Mouse (Mus musculus): ENCODE measurements around the gene Mrpl43. TPM values are rescaled to one million over a fixed set of nuclear protein-coding genes. Genes with fewer than 3 reads are reported as not detected.

Gene Mrpl43
- polyA plus RNA-seq, 1 experiment = 32.5 TPM

- Histone ChIP-seq H3K4me3 (ENCODE audit: low read depth, low read length) (no peak overlapping the region), H3K9me3 (replicated peaks; ENCODE audit: control insufficient read depth, insufficient read depth, low read length, poor library complexity, severe bottlenecking) (no peaks in the 10 kb centered on the region), H3K27ac (ENCODE audit: insufficient read depth, low read length) (no peak overlapping the region), H3K36me3 (ENCODE audit: control insufficient read depth, insufficient read depth, low read length, poor library complexity, severe bottlenecking) (peaks cover 61% of the 10 kb centered on the region), H3K9ac (ENCODE audit: low read depth, poor library complexity, severe bottlenecking) (no peak overlapping the region), H3K4me1 (ENCODE audit: control insufficient read depth, insufficient read depth, low read length) (no peaks in the 10 kb centered on the region), H3K27me3 (ENCODE audit: control insufficient read depth, insufficient read depth, low read length, poor library complexity, severe bottlenecking) (no peaks in the 10 kb centered on the region)
- TF ChIP-seq EP300 (IDR thresholded peaks at IDR 0.05; ENCODE audit: insufficient read depth, low read depth, low read length) = no peak
- TF ChIP-seq CTCF (IDR thresholded peaks at IDR 0.05; ENCODE audit: low read depth, low read length) = no peak
- TF ChIP-seq POLR2A (IDR thresholded peaks at IDR 0.05; ENCODE audit: insufficient read depth, low read length) = no peak
These were observed 37.9 kb downstream of the Mrpl43 start for GRCm38 (mm10) chr19:44968329-44968728.

- Histone ChIP-seq H3K36me3 (ENCODE audit: control insufficient read depth, insufficient read depth, low read length, poor library complexity, severe bottlenecking) (peaks cover 56% of the 10 kb centered on the region), H3K4me3 (ENCODE audit: low read depth, low read length) (no peak overlapping the region), H3K9me3 (replicated peaks; ENCODE audit: control insufficient read depth, insufficient read depth, low read length, poor library complexity, severe bottlenecking) (no peaks in the 10 kb centered on the region), H3K4me1 (ENCODE audit: control insufficient read depth, insufficient read depth, low read length) (no peaks in the 10 kb centered on the region), H3K27me3 (ENCODE audit: control insufficient read depth, insufficient read depth, low read length, poor library complexity, severe bottlenecking) (no peaks in the 10 kb centered on the region), H3K9ac (ENCODE audit: low read depth, poor library complexity, severe bottlenecking) (no peak overlapping the region), H3K27ac (ENCODE audit: insufficient read depth, low read length) (no peak overlapping the region)
- TF ChIP-seq POLR2A (IDR thresholded peaks at IDR 0.05; ENCODE audit: insufficient read depth, low read length) (no peak), EP300 (IDR thresholded peaks at IDR 0.05; ENCODE audit: insufficient read depth, low read depth, low read length) (no peak), CTCF (IDR thresholded peaks at IDR 0.05; ENCODE audit: low read depth, low read length) (no peak)
These were observed 40.3 kb downstream of the Mrpl43 start for GRCm38 (mm10) chr19:44965978-44966377.

GRCm38 (mm10) chr19:44959633-44960032 lies 46.6 kb downstream of the Mrpl43 start:
- H3K9ac ChIP-seq (ENCODE audit: low read depth, poor library complexity, severe bottlenecking) = no peak overlapping the region
- no peak overlapping the region for H3K27ac ChIP-seq (ENCODE audit: insufficient read depth, low read length)
- H3K36me3 ChIP-seq (ENCODE audit: control insufficient read depth, insufficient read depth, low read length, poor library complexity, severe bottlenecking) = peaks cover 56% of the 10 kb centered on the region
- no peaks in the 10 kb centered on the region for H3K27me3 ChIP-seq (ENCODE audit: control insufficient read depth, insufficient read depth, low read length, poor library complexity, severe bottlenecking)
- no peak overlapping the region for H3K4me3 ChIP-seq (ENCODE audit: low read depth, low read length)
- no peak for TF ChIP-seq EP300 (IDR thresholded peaks at IDR 0.05; ENCODE audit: insufficient read depth, low read depth, low read length)
- no peak for TF ChIP-seq CTCF (IDR thresholded peaks at IDR 0.05; ENCODE audit: low read depth, low read length)
- TF ChIP-seq POLR2A (IDR thresholded peaks at IDR 0.05; ENCODE audit: insufficient read depth, low read length) = no peak
- no peaks in the 10 kb centered on the region for H3K9me3 ChIP-seq (replicated peaks; ENCODE audit: control insufficient read depth, insufficient read depth, low read length, poor library complexity, severe bottlenecking)
- H3K4me1 ChIP-seq (ENCODE audit: control insufficient read depth, insufficient read depth, low read length) = peaks cover 1% of the 10 kb centered on the region

Other genes with a start within 250 kb of the Mrpl43 start
- gene Slf2, start 75.3 kb downstream of the Mrpl43 start, polyA plus RNA-seq (2011; ENCODE audit: insufficient read depth, insufficient read length, low read depth, missing spikeins) = 53.1 and 57.2 TPM in 2 replicates
- 15.7 and 24.6 TPM in 2 replicates for gene Sema4g, start 17.3 kb downstream of the Mrpl43 start, polyA plus RNA-seq (2011; ENCODE audit: insufficient read depth, insufficient read length, low read depth, missing spikeins)
- gene Twnk, start 779 bp downstream of the Mrpl43 start, polyA plus RNA-seq (2011; ENCODE audit: insufficient read depth, insufficient read length, low read depth, missing spikeins) = 23.2 and 24.5 TPM in 2 replicates
- gene Lzts2, start 8.0 kb upstream of the Mrpl43 start, polyA plus RNA-seq (2011; ENCODE audit: insufficient read depth, insufficient read length, low read depth, missing spikeins) = 39.9 and 48.2 TPM in 2 replicates
- 0.97 and 1.3 TPM in 2 replicates for gene Pdzd7, start 39.3 kb upstream of the Mrpl43 start, polyA plus RNA-seq (2011; ENCODE audit: insufficient read depth, insufficient read length, low read depth, missing spikeins)
- 13.4 and 15.6 TPM in 2 replicates for gene Sfxn3, start 41.1 kb upstream of the Mrpl43 start, polyA plus RNA-seq (2011; ENCODE audit: insufficient read depth, insufficient read length, low read depth, missing spikeins)
- gene Kazald1, start 68.8 kb upstream of the Mrpl43 start, polyA plus RNA-seq (2011; ENCODE audit: insufficient read depth, insufficient read length, low read depth, missing spikeins) = 0.67 and 0.85 TPM in 2 replicates
- gene Tlx1, start 144.2 kb upstream of the Mrpl43 start, polyA plus RNA-seq (2011; ENCODE audit: insufficient read depth, insufficient read length, low read depth, missing spikeins) = not detected in 2 replicates
- gene Lbx1, start 229.4 kb upstream of the Mrpl43 start, polyA plus RNA-seq (2011; ENCODE audit: insufficient read depth, insufficient read length, low read depth, missing spikeins) = not detected in 2 replicates